ENCODE assay signal across 21 mouse cellular contexts in genomic region chr1:167425572-167425971, GRCm38 (mm10). TPM values are rescaled to one million over a fixed set of nuclear protein-coding genes. Genes with fewer than 3 reads are reported as not detected.
"Had no signal": no experiment of that assay in that cellular context is flagged by ENCODE, and none has a peak within 500 bp of the region (broad histone marks: within the 10 kb centered on the region; RNA-seq: fewer than 3 reads in every experiment).

No protein-coding gene starts in this region.

- H3K9ac ChIP-seq: liver, embryonic 12.5 days; neural tube, embryonic 13.5 days had no signal

- H3K36me3 ChIP-seq: limb, embryonic 10.5 days; liver, embryonic 12.5 days; midbrain, embryonic 10.5 days; neural tube, embryonic 13.5 days had no signal

- H3K9me3 ChIP-seq: limb, embryonic 10.5 days; liver, embryonic 12.5 days; midbrain, embryonic 10.5 days; neural tube, embryonic 13.5 days had no signal

- H3K4me3 ChIP-seq: left cerebral cortex, adult 2 months; limb, embryonic 10.5 days; liver, embryonic 12.5 days; midbrain, embryonic 10.5 days; neural tube, embryonic 13.5 days had no signal

- H3K27ac ChIP-seq: left cerebral cortex, adult 2 months; limb, embryonic 10.5 days; liver, embryonic 12.5 days; midbrain, embryonic 10.5 days; neural tube, embryonic 13.5 days had no signal

- DNase-seq: kidney, postnatal 25 days; lung, adult 2 months; lung, postnatal 4 days; retina, postnatal 1 day; right cerebral cortex, postnatal 4 days; spleen, adult 18-20 months; thymus, adult 18-20 months; thymus, postnatal 14 days had no signal

- H3K4me1 ChIP-seq: liver, embryonic 12.5 days; midbrain, embryonic 10.5 days; neural tube, embryonic 13.5 days had no signal

- H3K27me3 ChIP-seq: neural tube, embryonic 13.5 days had no signal

- ATAC-seq: liver, embryonic 12.5 days; lung, postnatal 0 days; midbrain, embryonic 16.5 days had no signal

- H3K4me2 ChIP-seq: liver, embryonic 12.5 days; neural tube, embryonic 13.5 days had no signal

RNA-seq across cellular contexts. Expression of gene Lrrc52, which starts 41.0 kb away (rescaled TPM):
- total RNA-seq: layer of hippocampus, postnatal 25 days; left cerebral cortex, adult 2 months; left cerebral cortex, postnatal 14 days; megakaryocyte, adult 5-6 weeks had no signal
- polyA plus RNA-seq: kidney, embryonic 16.5 days; limb, embryonic 10.5 days; limb, embryonic 14.5 days; liver, embryonic 12.5 days; midbrain, embryonic 10.5 days; midbrain, embryonic 16.5 days; neural tube, embryonic 13.5 days; stomach, embryonic 14.5 days had no signal
